Mouse (Mus musculus): ENCODE results near the gene Sem1.
"Not testable (repeated sequence)": the region's sequence is repeated elsewhere in the genome, so short reads cannot be mapped to it uniquely, and the experiment has no call there.

Sem1 gene

DNA sequence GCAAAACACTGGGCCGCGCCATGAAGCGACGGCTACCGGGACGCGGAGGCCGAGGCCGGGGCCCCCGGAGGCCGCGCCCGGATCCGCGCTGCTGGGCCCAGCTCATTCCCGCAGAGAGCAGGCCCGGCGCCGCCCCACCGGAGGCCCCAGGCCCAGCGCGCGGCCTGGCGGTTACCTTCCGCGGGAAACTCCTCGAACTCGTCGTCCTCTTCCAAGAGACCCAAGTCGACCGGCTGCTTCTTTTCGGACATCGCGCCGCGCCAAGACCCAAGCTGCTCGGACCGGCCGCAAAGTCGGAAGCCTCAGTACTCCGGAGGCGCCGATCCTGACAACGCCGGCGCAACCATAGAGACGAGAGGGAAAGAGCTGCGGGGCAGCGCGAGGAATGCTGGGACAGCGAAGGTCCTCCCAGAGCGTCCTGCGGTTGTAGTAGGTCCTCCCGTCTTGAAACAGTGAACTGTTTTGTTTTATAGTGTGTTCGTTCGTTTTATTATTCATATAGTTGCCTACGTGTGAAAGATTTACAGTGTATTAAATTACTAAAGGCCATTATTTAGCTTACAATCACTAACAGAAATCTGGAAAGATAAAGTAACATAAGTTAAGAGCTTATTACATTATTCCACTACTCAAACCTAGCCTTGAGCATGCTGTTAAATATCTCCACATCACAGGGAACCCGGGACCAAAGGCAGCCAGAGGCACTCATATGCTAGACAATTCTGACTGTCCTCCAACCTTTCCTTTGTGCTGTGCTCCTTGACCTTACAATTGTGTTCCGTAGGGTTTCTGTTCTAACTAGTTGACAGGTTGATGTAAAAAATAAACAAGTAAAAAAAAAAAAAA, at the start of gene Sem1:
TSS of gene Sem1 (minus strand) at position 360 of the 846 bp plus-strand sequence.
- peak; percentile 88 for DNase-seq

GRCm38 (mm10) chr6:6622846-6623749, 44.6 kb upstream of the Sem1 start:
- DNase-seq: peak; percentile 3

- DNase-seq: no peak
These were observed 25.4 kb upstream of the Sem1 start for GRCm38 (mm10) chr6:6603561-6604544.

GRCm38 (mm10) chr6:6586313-6586712, 7.8 kb upstream of the Sem1 start:
- no peak for DNase-seq

GRCm38 (mm10) chr6:6581849-6582248, 3.4 kb upstream of the Sem1 start:
- DNase-seq: no peak

- DNase-seq: no peak
These were observed 650 bp downstream of the Sem1 start for GRCm38 (mm10) chr6:6577741-6578284.

GRCm38 (mm10) chr6:6577291-6577690, 1.2 kb downstream of the Sem1 start:
- no peak for DNase-seq

GRCm38 (mm10) chr6:6575796-6576195, 2.7 kb downstream of the Sem1 start:
- DNase-seq: no peak

- DNase-seq: peak; percentile 41
These were observed 10.0 kb downstream of the Sem1 start for GRCm38 (mm10) chr6:6568436-6568835.

DNA sequence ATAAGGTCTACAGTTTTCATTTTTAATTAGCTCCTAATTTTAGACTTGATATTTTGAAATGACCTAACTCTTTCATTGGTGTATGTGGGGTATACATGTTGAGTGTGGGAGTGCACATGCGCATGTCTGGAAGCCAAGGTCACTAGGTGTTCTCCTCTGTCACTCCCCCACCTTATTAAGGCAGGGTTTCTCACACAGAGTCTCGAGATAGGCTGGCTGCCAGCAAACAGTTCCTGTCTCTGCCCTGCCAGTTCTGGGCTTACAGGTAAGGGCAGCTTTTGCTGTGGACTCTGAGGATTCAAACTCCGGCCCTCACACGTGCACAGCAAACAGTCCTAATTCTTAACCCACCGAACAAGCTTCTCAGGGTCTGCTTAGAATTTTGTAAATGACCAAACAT, 14.8 kb downstream of the Sem1 start:
- no peak for DNase-seq

DNA sequence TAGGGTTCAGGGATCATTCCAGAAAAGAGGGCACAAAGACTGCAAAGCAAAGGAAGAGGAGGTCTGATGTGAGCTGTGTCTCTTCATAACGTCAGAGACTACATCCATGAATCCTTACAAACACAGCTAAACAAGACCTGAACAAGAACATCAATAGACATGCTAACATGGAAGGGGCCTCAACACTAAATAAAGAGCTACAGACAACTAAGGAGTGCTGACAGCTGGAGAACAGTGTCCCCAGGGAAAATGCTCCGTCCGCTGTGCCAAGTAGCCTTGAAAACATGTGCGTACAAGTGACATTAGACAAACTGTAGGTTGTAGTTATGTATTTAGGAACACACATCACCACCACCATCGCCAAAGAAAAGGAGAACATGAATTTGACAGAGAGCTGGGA, 15.7 kb downstream of the Sem1 start:
- no peak for DNase-seq

GRCm38 (mm10) chr6:6557647-6558046, 20.8 kb downstream of the Sem1 start:
- DNase-seq: no peak

GRCm38 (mm10) chr6:6552006-6552405, 26.5 kb downstream of the Sem1 start:
- DNase-seq: no peak

- no peak for DNase-seq
These were observed 30.5 kb downstream of the Sem1 start for GRCm38 (mm10) chr6:6547997-6548396.

DNA sequence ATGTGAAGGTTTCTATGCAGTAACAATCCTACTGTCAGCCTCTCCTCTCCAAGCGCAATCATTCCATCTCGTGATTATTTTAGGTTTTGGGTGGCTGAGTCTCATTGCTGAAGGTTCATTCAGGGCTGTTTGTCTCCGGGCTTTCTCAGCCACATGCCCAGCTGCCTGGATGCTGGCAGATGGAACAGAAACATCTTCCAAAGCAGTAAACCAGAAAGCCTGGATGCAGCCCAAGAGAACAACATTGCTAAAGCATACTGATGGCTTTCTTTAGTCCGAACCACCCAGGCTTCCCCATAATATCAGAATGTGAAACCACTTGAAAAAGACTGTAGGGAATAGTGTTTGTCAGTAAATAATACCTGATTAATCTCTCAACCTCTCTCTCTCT, 34.2 kb downstream of the Sem1 start:
- no peak for DNase-seq

DNA sequence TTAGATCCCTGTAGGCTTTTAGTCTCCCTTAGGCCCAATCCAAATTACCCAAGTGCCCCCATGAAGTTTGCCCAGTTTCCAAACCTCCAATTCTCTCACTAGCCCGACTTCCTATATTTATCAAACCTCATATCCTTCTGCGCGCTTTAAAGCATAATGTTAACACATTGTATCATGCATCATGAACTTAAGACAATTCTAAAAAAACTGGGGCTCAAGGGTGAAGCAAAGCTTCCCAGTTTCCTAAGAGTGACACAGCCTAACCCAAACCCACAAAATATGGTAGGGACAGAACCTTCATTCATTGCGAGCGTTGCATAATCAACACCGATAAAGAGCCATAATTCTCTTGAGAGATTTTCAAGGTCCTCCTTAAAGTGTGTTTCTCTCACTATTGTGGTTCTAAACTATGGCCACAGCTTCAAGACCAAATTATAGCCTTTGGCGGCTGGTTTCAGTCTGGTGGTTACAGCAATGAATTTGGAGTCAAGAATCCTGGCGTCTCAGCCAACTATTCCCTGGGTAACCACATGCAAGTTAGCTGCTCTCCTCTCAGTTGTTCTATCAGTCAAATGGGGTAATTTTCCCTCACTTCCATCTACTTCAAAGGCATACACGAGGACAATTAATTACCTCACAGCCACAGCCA, 34.7 kb downstream of the Sem1 start:
- no peak for DNase-seq

GRCm38 (mm10) chr6:6542133-6542532, 36.3 kb downstream of the Sem1 start:
- DNase-seq: no peak

- no peak for DNase-seq
These were observed 41.5 kb downstream of the Sem1 start for GRCm38 (mm10) chr6:6536781-6537466.

- DNase-seq: not testable (repeated sequence)
These were observed 42.1 kb downstream of the Sem1 start for GRCm38 (mm10) chr6:6536359-6536758.

Data from cerebellum, adult 8-10 months (tissue).